ENCODE assay signal across 19 mouse cellular contexts in the genomic region with DNA sequence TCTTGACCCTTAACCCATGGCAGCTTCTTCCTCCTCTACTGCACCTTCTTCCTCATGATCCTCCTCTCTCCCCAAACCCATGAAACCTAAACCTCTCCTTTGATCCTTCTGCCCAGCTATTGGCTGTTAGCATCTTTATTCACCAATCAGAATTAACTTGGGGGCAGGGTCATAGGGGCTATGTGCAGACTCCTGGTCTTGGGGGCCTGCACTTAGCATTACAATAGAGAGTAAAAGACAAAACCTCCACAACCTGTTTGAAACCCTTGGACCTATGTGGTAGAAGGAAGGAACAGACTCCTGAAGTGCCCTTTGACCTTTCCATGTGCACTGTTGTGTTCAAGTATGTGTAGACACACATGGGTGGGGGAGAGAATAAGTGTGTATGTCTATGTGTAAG.
"Had no signal": no experiment of that assay in that cellular context is flagged by ENCODE, and none has a peak within 500 bp of the region (broad histone marks: within the 10 kb centered on the region; RNA-seq: fewer than 3 reads in every experiment).

No protein-coding gene starts in this region.

- ATAC-seq: liver, postnatal 0 days; lung, postnatal 0 days; midbrain, embryonic 13.5 days; midbrain, embryonic 15.5 days had no signal

- H3K4me3 ChIP-seq: liver, embryonic 15.5 days; lung, embryonic 15.5 days; megakaryocyte, embryonic 14.5 days; midbrain, embryonic 13.5 days; midbrain, embryonic 15.5 days; neural tube, embryonic 12.5 days; stomach, embryonic 15.5 days had no signal

- H3K9ac ChIP-seq: liver, embryonic 15.5 days; liver, postnatal 0 days; lung, embryonic 15.5 days; midbrain, embryonic 13.5 days; midbrain, embryonic 15.5 days; neural tube, embryonic 12.5 days; stomach, embryonic 15.5 days had no signal

- H3K4me1 ChIP-seq: liver, embryonic 15.5 days; lung, embryonic 15.5 days; midbrain, embryonic 13.5 days; midbrain, embryonic 15.5 days; neural tube, embryonic 12.5 days; stomach, embryonic 15.5 days had no signal

- DNase-seq: liver, postnatal 0 days; lung, adult 2 months; lung, postnatal 14 days; lung, postnatal 36 days; right cerebral cortex, postnatal 14 days; spleen, adult 18-20 months; thymus, adult 2 months; thymus, postnatal 25 days; thymus, postnatal 4 days had no signal

- H3K9me3 ChIP-seq: liver, embryonic 15.5 days; lung, embryonic 15.5 days; midbrain, embryonic 15.5 days; neural tube, embryonic 12.5 days; stomach, embryonic 15.5 days had no signal

- H3K4me2 ChIP-seq: liver, embryonic 15.5 days; lung, embryonic 15.5 days; midbrain, embryonic 13.5 days; midbrain, embryonic 15.5 days; neural tube, embryonic 12.5 days; stomach, embryonic 15.5 days had no signal

- H3K27ac ChIP-seq: liver, embryonic 15.5 days; lung, embryonic 15.5 days; macrophage; midbrain, embryonic 13.5 days; midbrain, embryonic 15.5 days; neural tube, embryonic 12.5 days; stomach, embryonic 15.5 days; stomach, postnatal 0 days had no signal

- H3K27me3 ChIP-seq: liver, embryonic 15.5 days; lung, embryonic 15.5 days; megakaryocyte, embryonic 14.5 days; midbrain, embryonic 13.5 days; midbrain, embryonic 15.5 days; neural tube, embryonic 12.5 days; stomach, embryonic 15.5 days had no signal
